Mouse (Mus musculus): Measurements from ENCODE around the gene Asb12. TPM values are rescaled to one million over a fixed set of nuclear protein-coding genes. Genes with fewer than 3 reads are reported as not detected.
"Not testable (repeated sequence)": the region's sequence is repeated elsewhere in the genome, so short reads cannot be mapped to it uniquely, and the experiment has no call there.

Asb12 gene
- not detected in 2 replicates for polyA plus RNA-seq (2015; fragmentation: Nextera tagmentation; extraction: Ambion mirVana)

DNA sequence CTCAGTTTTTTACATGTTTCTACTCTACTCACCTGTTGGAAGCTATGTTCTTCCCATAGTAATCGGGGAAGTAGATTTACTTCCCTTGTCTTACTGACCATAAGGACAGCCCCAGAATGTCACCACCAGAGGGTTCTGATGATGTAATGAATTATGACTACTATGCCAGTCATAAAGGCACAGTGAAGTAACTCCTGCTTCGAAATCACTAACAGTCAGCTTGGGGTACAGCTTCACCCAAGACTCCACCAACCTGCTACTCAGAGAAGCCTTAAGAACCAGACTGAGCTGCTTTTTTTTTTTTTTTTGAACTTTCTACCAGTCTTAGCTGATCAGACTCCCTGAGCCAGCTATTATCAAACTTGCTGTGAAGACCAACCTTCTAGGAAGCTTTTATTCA, at the start of gene Asb12, which contains the start of gene Pfn5:
Gene Asb12, minus strand, starts transcription at position 101 of the 400 bp plus-strand sequence.
Gene Pfn5, plus strand, starts transcription at position 218 of the 400 bp plus-strand sequence.
- Histone ChIP-seq H3K4me3 (ENCODE audit: low read depth, low read length) (no peak within 1 kb of the TSS), H3K4me1 (replicated peaks; ENCODE audit: control insufficient read depth, insufficient read depth, low read length) (no peaks in the 10 kb centered on the region), H3K9me3 (ENCODE audit: control insufficient read depth) (no peaks in the 10 kb centered on the region), H3K27me3 (replicated peaks; ENCODE audit: control insufficient read depth, insufficient read depth, low read length) (no peaks in the 10 kb centered on the region), H3K36me3 (ENCODE audit: control insufficient read depth, insufficient read depth) (no peaks in the 10 kb centered on the region), H3K4me2 (replicated peaks; ENCODE audit: low read depth) (no peak within 1 kb of the TSS), H3K27ac (ENCODE audit: low read depth, low read length) (no peak within 1 kb of the TSS), H3K9ac (ENCODE audit: low read depth, low read length) (no peak within 1 kb of the TSS)
- TF ChIP-seq CTCF (IDR thresholded peaks at IDR 0.05; ENCODE audit: low read depth), result no peak
- ATAC-seq, result no peak
- WGBS, result 79% methylated on average over 2 of the region's 2 CpGs

DNA sequence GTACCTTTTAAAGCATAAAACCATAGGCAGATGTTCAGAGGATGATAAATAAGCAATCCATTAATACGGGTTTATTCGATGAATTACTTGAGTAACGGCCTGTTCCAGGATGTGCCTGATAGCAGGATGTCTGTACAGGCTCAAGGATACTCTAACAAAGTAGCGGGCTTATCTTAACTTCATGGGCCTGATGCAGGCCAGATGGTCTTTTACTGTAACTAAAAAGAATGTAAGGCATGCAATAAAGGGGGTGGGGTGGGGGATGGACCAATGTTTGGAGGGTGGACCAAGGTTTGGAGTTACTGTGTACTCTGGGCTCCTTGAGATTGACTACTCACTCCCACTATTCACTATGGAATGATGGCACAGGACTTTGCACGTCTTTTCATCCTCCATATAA, 42.8 kb upstream of the Asb12 start:
- no peak overlapping the region for H3K9ac ChIP-seq (ENCODE audit: low read depth, low read length)
- no peaks in the 10 kb centered on the region for H3K27me3 ChIP-seq (replicated peaks; ENCODE audit: control insufficient read depth, insufficient read depth, low read length)
- no peak for TF ChIP-seq CTCF (IDR thresholded peaks at IDR 0.05; ENCODE audit: low read depth)
- H3K27ac ChIP-seq (ENCODE audit: low read depth, low read length), result no peak overlapping the region
- H3K9me3 ChIP-seq (ENCODE audit: control insufficient read depth), result no peaks in the 10 kb centered on the region
- WGBS, result 44% methylated on average over 5 of the region's 5 CpGs
- no peaks in the 10 kb centered on the region for H3K36me3 ChIP-seq (ENCODE audit: control insufficient read depth, insufficient read depth)
- H3K4me3 ChIP-seq (ENCODE audit: low read depth, low read length), result no peak overlapping the region
- ATAC-seq, result no peak
- H3K4me2 ChIP-seq (replicated peaks; ENCODE audit: low read depth), result no peak overlapping the region
- no peaks in the 10 kb centered on the region for H3K4me1 ChIP-seq (replicated peaks; ENCODE audit: control insufficient read depth, insufficient read depth, low read length)

DNA sequence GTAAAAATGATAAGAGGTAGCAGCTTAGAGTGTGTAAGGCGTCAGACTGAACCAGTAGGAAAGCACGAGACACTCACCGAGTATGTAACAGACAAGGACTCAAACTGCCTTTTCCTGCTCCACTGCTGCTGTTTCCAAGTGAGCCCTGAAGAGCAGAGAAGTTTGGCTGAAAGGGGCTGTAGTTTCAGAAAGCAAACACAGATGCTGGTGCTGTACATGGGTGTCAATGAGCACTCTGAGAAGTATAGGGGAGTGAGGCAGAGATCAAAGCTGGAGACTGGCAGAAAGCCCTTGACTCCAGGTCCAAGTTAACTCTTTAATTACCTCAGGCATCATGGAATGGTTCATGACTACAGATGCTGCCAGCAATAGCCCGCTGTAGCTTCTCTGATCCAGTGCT, 3.5 kb downstream of the Asb12 start:
- WGBS, result 73% methylated on average over 4 of the region's 4 CpGs
- no peak overlapping the region for H3K4me3 ChIP-seq (ENCODE audit: low read depth, low read length)
- no peaks in the 10 kb centered on the region for H3K36me3 ChIP-seq (ENCODE audit: control insufficient read depth, insufficient read depth)
- no peak for ATAC-seq
- H3K4me2 ChIP-seq (replicated peaks; ENCODE audit: low read depth), result no peak overlapping the region
- no peak for TF ChIP-seq CTCF (IDR thresholded peaks at IDR 0.05; ENCODE audit: low read depth)
- no peaks in the 10 kb centered on the region for H3K9me3 ChIP-seq (ENCODE audit: control insufficient read depth)
- H3K27ac ChIP-seq (ENCODE audit: low read depth, low read length), result no peak overlapping the region
- no peaks in the 10 kb centered on the region for H3K4me1 ChIP-seq (replicated peaks; ENCODE audit: control insufficient read depth, insufficient read depth, low read length)
- H3K27me3 ChIP-seq (replicated peaks; ENCODE audit: control insufficient read depth, insufficient read depth, low read length), result no peaks in the 10 kb centered on the region
- no peak overlapping the region for H3K9ac ChIP-seq (ENCODE audit: low read depth, low read length)

DNA sequence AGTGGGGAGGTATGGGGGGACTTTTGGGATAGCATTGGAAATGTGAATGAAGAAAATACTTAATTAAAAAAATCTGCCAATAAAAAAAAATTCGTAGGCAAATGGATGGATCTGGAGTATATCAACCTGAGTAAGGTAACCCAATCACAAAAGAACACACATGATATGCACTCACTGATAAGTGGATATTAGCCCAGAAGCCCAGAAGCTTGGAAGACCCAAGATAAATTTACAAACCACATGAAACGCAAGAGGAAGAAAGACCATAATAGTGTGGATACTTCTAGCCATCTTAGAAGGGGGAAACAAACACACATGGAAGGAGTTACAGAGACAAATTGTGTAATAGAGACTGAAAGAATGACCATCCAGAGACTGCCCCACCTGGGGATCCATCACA, 22.3 kb downstream of the Asb12 start:
- not testable (repeated sequence) for H3K27me3 ChIP-seq (replicated peaks; ENCODE audit: control insufficient read depth, insufficient read depth, low read length); ATAC-seq; H3K4me2 ChIP-seq (replicated peaks; ENCODE audit: low read depth); H3K9ac ChIP-seq (ENCODE audit: low read depth, low read length); H3K36me3 ChIP-seq (ENCODE audit: control insufficient read depth, insufficient read depth); H3K27ac ChIP-seq (ENCODE audit: low read depth, low read length); H3K4me3 ChIP-seq (ENCODE audit: low read depth, low read length); H3K9me3 ChIP-seq (ENCODE audit: control insufficient read depth); H3K4me1 ChIP-seq (replicated peaks; ENCODE audit: control insufficient read depth, insufficient read depth, low read length)
- 89% methylated on average over 2 of the region's 2 CpGs for WGBS

DNA sequence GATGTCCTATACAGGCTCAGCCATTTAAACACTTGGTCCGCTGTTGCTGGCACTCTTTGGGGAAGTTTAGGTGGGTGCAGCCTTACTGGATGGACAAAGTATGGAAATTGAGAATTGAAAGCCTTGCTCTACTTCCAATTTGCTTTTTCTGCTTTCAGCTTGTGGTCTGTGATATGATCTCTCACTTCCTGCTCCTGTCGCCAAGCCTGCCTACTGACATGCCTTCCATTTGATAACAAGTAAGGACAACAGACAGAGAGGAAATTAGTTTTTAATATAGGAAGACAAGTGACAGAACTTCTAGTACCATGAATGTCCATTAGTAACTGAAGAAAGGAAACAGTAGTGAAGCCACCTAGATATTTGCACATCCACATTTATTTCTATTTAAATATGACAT, 32.6 kb downstream of the Asb12 start:
- Histone ChIP-seq H3K9me3 (ENCODE audit: control insufficient read depth) (no peaks in the 10 kb centered on the region), H3K27me3 (replicated peaks; ENCODE audit: control insufficient read depth, insufficient read depth, low read length) (no peaks in the 10 kb centered on the region), H3K27ac (ENCODE audit: low read depth, low read length) (no peak overlapping the region), H3K4me3 (ENCODE audit: low read depth, low read length) (no peak overlapping the region), H3K36me3 (ENCODE audit: control insufficient read depth, insufficient read depth) (no peaks in the 10 kb centered on the region), H3K4me1 (replicated peaks; ENCODE audit: control insufficient read depth, insufficient read depth, low read length) (no peaks in the 10 kb centered on the region), H3K4me2 (replicated peaks; ENCODE audit: low read depth) (no peak overlapping the region), H3K9ac (ENCODE audit: low read depth, low read length) (no peak overlapping the region)
- TF ChIP-seq CTCF (IDR thresholded peaks at IDR 0.05; ENCODE audit: low read depth), result no peak
- 82% methylated on average over 2 of the region's 2 CpGs for WGBS
- ATAC-seq, result no peak

DNA sequence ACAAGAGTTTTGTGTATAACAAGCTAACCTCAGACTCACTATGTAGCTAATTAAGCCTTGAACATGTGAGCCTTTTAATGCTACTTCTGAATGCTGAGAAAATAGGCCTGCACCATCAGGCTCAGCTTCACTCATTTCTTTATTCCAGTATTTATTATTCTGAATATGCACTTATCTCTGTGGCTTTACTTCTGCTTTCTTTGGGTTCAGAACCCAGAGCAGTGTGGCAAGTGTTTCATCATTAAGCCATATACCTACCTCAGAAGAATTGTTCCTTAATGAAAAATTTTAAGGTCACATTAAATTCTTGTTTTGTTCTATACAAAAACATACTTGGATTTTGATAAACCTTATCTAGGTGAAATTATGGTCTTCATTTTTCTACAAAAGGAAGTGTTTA, 33.9 kb downstream of the Asb12 start:
- no peak for ATAC-seq
- no peak overlapping the region for H3K27ac ChIP-seq (ENCODE audit: low read depth, low read length)
- no peaks in the 10 kb centered on the region for H3K36me3 ChIP-seq (ENCODE audit: control insufficient read depth, insufficient read depth)
- no peak overlapping the region for H3K4me3 ChIP-seq (ENCODE audit: low read depth, low read length)
- no peak for TF ChIP-seq CTCF (IDR thresholded peaks at IDR 0.05; ENCODE audit: low read depth)
- no peaks in the 10 kb centered on the region for H3K4me1 ChIP-seq (replicated peaks; ENCODE audit: control insufficient read depth, insufficient read depth, low read length)
- H3K4me2 ChIP-seq (replicated peaks; ENCODE audit: low read depth), result no peak overlapping the region
- H3K9me3 ChIP-seq (ENCODE audit: control insufficient read depth), result no peaks in the 10 kb centered on the region
- H3K27me3 ChIP-seq (replicated peaks; ENCODE audit: control insufficient read depth, insufficient read depth, low read length), result no peaks in the 10 kb centered on the region
- no peak overlapping the region for H3K9ac ChIP-seq (ENCODE audit: low read depth, low read length)

DNA sequence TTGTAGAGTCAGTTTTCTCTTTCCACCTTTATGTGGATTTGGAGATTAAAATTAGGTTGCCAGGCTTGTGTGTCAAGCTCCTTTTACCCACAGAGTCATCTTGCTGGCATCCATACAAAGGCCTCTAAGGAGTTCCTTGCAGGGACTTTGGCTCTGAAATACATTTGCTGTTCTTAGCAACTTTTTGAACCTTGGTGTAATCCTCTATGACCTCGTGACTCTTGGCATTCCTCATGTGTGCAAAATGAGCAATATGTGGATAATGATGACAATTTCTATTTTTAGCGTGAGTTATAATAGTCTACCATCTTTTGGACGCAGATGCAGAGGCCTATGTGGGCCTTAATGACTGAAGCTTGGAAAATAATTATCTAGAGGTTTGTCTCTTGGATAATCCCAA, 100.6 kb downstream of the Asb12 start:
- no peak overlapping the region for H3K4me2 ChIP-seq (replicated peaks; ENCODE audit: low read depth)
- H3K9me3 ChIP-seq (ENCODE audit: control insufficient read depth), result no peaks in the 10 kb centered on the region
- no peak overlapping the region for H3K27ac ChIP-seq (ENCODE audit: low read depth, low read length)
- no peaks in the 10 kb centered on the region for H3K4me1 ChIP-seq (replicated peaks; ENCODE audit: control insufficient read depth, insufficient read depth, low read length)
- no peak for TF ChIP-seq CTCF (IDR thresholded peaks at IDR 0.05; ENCODE audit: low read depth)
- H3K36me3 ChIP-seq (ENCODE audit: control insufficient read depth, insufficient read depth), result no peaks in the 10 kb centered on the region
- no peak overlapping the region for H3K9ac ChIP-seq (ENCODE audit: low read depth, low read length)
- ATAC-seq, result no peak
- H3K4me3 ChIP-seq (ENCODE audit: low read depth, low read length), result no peak overlapping the region
- H3K27me3 ChIP-seq (replicated peaks; ENCODE audit: control insufficient read depth, insufficient read depth, low read length), result 0 out of 2 replicates have a peak, but pooled peaks cover 3% of the 10 kb centered on the region
- 61% methylated on average over 3 of the region's 3 CpGs for WGBS

All from intestine, postnatal 0 days (tissue).